Mouse (Mus musculus) bone marrow macrophage, adult 2 months (primary cell): Measurements from ENCODE around the gene Mrpl58.

Source experiments
- CTCF ChIP-seq: IDR thresholded peaks from 2 replicates; pipeline ENCODE4 v1.5.1; 2012; ENCODE audit warnings: low read depth, mild to moderate bottlenecking, low read length, moderate library complexity
- POLR2A ChIP-seq: IDR thresholded peaks from 2 replicates; pipeline ENCODE4 v1.6.1; 2012; ENCODE audit warnings: mild to moderate bottlenecking, low read depth, low read length, borderline replicate concordance

DNA sequence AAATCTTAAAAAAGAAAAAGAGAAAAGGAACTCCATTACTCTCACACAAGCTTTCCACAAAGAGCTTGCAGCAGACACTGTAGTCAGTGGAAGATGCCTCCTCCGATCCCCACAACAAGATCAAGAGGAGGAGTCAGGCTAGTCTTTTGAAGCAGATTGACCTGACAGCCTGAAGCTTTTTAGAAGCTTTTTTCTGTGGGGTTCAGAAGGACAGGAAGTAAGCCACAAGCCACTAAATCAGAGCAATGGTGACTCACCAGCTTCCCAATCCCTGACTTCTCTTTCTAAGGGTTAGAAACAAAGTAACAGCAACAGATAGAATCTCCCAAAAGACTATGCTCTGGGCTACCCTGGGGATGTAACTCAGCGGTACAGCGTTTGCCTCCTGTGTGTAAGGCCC is 35.8 kb downstream of the Mrpl58 start:
- TF ChIP-seq CTCF (no peak), POLR2A (no peak)
